Mouse (Mus musculus): ENCODE measurements at regions not wholly inside any gene's neighbourhood (a gene's known extent, or its start where the extent isn't known, plus 50 kb on each side); places are given as distances from the start of the nearest gene placed in this dataset.

DNA sequence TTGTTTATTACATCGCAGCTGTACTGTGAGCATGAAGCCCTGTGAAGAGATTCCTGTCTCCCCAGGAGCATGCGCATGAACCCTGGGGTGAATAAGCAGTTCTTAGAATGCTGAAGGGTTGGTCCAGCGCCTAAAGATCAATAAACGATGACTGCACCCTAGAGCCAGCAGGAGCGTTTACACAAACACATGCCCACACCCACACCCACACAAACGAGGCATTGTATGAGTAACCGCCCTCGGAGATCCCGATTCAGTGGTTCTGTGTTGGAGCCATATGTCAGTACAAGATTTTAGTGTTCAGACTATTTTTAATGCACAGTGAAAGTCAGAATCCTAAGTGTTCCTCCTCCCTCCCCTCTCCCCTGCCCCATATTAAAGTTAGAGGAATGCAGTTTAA, 57.3 kb downstream of the Edn1 start:
- no peak for DNase-seq (ENCODE audit: extremely low spot score, low spot score)
- no peaks in the 10 kb centered on the region for H3K4me1 ChIP-seq
- 90% methylated on average over 9 of the region's 9 CpGs for WGBS
- H3K27me3 ChIP-seq (ENCODE audit: poor library complexity, severe bottlenecking): no peaks in the 10 kb centered on the region
- no peak overlapping the region for H3K27ac ChIP-seq
- H3K9me3 ChIP-seq: no peaks in the 10 kb centered on the region
- H3K36me3 ChIP-seq (replicated peaks): no peaks in the 10 kb centered on the region
- H3K4me3 ChIP-seq: no peak overlapping the region

DNA sequence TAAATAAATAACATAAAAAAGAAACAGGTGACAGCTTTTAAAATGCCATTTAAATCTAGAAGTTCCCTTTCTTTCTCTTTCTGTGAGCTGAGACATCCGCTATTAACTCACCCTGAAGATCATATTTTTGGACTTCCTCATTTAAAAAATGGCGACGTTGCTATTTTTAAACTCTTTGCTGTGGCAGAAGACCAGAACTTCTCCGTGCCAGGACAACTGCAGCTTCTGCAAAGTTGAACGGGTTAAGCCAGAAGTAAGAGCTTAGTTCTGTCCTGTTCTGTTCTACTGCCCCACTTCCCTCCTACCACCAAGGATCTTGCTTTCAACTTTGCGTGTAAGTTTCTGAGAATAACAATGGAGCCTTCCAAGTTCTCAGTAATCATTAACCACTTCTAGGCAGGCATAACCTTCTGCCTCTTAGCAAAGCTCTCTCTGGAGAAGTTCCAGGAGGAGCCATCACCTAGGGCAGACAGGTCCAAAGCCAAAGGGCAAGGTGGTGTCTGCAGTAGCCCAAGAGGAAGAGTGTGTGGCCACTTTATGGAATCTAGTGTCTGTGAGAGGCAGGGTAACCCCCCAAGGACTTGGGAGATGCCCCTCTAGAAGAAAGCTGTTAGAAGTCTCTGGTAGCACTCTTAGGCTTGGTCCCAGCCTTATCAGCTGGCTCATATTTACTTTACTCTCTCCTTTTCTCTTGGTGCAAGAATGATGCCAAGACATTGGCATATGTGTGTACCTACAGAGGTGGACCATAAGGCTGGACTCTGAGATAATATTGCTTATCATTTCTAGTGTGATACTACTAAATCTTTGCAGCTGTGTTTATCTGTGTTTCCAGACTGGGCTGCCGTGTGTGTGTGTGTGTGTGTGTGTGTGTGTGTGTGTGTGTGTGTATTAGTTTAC, 66.6 kb downstream of the Edn1 start:
- DNase-seq (ENCODE audit: extremely low spot score, low spot score): no peak
- no peaks in the 10 kb centered on the region for H3K27me3 ChIP-seq (ENCODE audit: poor library complexity, severe bottlenecking)
- no peak overlapping the region for H3K4me3 ChIP-seq
- H3K27ac ChIP-seq: no peak overlapping the region
- WGBS: 87% methylated on average over 7 of the region's 7 CpGs
- no peaks in the 10 kb centered on the region for H3K36me3 ChIP-seq (replicated peaks)
- H3K4me1 ChIP-seq: no peaks in the 10 kb centered on the region
- H3K9me3 ChIP-seq: no peaks in the 10 kb centered on the region

DNA sequence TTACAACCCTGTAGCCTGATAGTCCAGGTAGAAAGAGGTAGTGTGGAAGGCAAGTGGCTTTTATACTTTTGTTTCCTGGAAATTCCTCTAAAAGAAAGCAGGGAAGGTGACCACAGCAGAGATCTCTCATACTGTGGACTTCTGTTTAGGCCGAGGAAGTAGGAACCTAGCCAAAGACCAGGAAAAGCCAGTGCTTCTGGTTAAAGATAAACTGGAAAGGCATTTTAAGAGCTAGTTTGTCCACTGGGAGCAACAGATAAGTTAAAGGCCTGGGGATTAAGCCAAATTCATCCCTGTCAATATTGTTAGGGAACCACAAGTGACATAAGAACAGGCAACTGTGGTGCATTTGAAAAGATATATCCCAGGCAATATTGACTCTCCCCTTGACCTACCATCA, 68.5 kb downstream of the Edn1 start:
- Histone ChIP-seq H3K27me3 (ENCODE audit: poor library complexity, severe bottlenecking) (no peaks in the 10 kb centered on the region), H3K36me3 (replicated peaks) (no peaks in the 10 kb centered on the region), H3K27ac (no peak overlapping the region), H3K4me3 (no peak overlapping the region), H3K4me1 (no peaks in the 10 kb centered on the region), H3K9me3 (no peaks in the 10 kb centered on the region)
- 86% methylated on average over 1 of the region's 1 CpGs for WGBS
- DNase-seq (ENCODE audit: extremely low spot score, low spot score): no peak

DNA sequence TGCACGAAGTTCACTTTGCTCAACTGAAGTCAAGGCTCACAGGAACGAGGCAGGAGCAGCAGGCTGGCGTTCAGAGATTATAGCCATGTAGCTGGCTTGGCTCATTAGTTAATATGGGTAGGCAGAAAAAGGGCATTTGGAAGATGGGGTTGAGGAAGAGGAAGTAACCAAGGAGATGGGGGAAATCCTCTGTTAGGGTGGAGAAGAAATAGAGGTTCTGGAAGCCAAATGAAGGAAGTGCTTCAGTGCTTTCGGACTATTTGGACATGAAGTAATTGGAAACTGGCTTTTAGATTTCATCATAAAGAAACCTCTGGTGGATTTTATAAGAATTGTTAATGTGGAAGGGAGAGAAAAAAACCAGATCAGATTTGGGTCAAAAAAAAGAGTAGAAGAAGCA, 70.9 kb downstream of the Edn1 start:
- Histone ChIP-seq H3K27me3 (ENCODE audit: poor library complexity, severe bottlenecking) (no peaks in the 10 kb centered on the region), H3K36me3 (replicated peaks) (no peaks in the 10 kb centered on the region), H3K4me3 (no peak overlapping the region), H3K9me3 (no peaks in the 10 kb centered on the region), H3K4me1 (no peaks in the 10 kb centered on the region), H3K27ac (no peak overlapping the region)
- 93% methylated on average over 4 of the region's 4 CpGs for WGBS
- DNase-seq (ENCODE audit: extremely low spot score, low spot score): no peak

DNA sequence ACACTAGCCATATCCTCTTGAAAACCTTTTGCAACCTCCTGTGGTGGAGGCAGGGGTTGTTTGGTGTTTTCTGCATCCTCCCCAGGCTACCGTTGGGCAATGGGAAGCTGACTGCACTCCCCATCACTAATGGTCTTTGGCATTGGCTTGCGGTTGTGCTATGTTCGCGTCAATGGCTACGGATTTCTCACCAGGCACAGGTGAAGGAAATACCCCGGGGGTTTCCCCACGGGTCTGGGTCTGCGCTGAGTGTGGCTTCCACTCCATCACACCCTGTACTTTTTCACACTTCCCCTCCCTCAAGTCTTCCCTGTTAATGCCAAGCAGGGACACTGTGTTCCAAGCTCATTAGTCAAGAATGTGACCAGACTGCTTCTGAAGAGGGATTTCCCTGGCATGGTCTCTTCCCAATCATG, 72.9 kb downstream of the Edn1 start:
- DNase-seq (ENCODE audit: extremely low spot score, low spot score): no peak
- Histone ChIP-seq H3K27me3 (ENCODE audit: poor library complexity, severe bottlenecking) (no peaks in the 10 kb centered on the region), H3K4me1 (no peaks in the 10 kb centered on the region), H3K36me3 (replicated peaks) (no peaks in the 10 kb centered on the region), H3K4me3 (no peak overlapping the region), H3K27ac (no peak overlapping the region), H3K9me3 (no peaks in the 10 kb centered on the region)
- WGBS: 90% methylated on average over 8 of the region's 8 CpGs

DNA sequence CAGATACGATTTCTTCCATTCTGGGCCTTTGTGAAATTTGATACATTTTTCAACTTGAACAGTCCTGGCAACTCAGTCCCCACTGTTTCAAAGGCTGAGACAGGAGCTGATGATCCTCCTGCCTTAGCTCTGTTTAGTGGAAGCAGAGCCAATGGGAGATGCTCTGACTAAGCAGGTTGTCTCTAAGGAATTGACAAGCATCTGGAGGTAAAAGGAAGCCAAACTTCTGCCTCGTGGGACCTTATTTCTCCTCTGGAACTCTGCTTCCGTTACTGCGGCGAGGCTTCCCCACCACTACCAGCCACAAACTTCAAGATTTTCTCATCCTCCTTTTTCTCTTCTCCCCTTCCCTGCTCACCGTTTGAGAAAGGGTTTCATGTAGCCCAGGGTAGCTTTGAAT, 78.4 kb downstream of the Edn1 start:
- WGBS: 79% methylated on average over 6 of the region's 6 CpGs
- H3K27ac ChIP-seq: no peak overlapping the region
- H3K27me3 ChIP-seq (ENCODE audit: poor library complexity, severe bottlenecking): no peaks in the 10 kb centered on the region
- DNase-seq (ENCODE audit: extremely low spot score, low spot score): no peak
- no peaks in the 10 kb centered on the region for H3K36me3 ChIP-seq (replicated peaks)
- no peak overlapping the region for H3K4me3 ChIP-seq
- H3K4me1 ChIP-seq: no peaks in the 10 kb centered on the region
- H3K9me3 ChIP-seq: no peaks in the 10 kb centered on the region

DNA sequence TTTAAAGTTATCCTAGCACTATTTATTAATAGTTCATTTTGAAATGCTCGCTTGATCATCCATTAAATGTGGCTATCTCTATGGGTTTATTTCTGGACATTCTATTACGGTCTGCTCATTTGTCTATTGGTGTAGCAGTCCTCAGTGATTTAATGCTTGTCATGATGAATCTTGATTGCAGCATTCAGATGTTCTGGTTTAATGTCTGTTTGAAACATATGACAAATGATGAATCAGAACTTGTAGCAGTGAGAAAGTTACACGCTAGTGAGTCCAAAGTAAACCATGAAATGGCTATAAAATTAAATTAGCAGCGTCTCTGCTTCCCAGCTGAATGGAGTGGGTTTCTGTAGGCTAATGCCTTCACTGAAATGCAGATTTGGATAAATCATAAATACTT, 81.8 kb downstream of the Edn1 start:
- H3K9me3 ChIP-seq: no peaks in the 10 kb centered on the region
- 94% methylated on average over 4 of the region's 4 CpGs for WGBS
- no peaks in the 10 kb centered on the region for H3K27me3 ChIP-seq (ENCODE audit: poor library complexity, severe bottlenecking)
- H3K4me3 ChIP-seq: no peak overlapping the region
- H3K4me1 ChIP-seq: no peaks in the 10 kb centered on the region
- no peak for DNase-seq (ENCODE audit: extremely low spot score, low spot score)
- H3K36me3 ChIP-seq (replicated peaks): no peaks in the 10 kb centered on the region
- no peak overlapping the region for H3K27ac ChIP-seq

DNA sequence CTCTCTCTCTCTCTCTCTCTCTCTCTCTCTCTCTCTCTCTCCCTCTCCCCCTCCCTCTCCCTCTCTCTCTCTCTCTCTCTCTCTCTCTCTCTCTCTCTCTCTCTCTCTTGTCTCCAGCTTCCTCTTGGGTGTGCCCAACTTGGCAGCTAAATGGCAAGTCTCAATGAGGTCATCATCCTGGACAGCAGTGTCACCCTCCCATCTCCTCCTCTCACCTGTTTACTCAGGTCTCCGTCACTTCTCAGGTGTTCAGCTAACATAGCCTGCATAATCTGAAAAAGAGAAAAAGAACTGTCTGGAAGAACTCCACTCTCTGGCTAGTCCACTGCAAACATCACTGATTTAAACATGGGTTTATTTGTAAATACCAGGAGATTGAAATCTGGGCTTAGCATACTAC, 89.1 kb downstream of the Edn1 start:
- Histone ChIP-seq H3K36me3 (replicated peaks) (no peaks in the 10 kb centered on the region), H3K4me3 (no peak overlapping the region), H3K27me3 (ENCODE audit: poor library complexity, severe bottlenecking) (no peaks in the 10 kb centered on the region), H3K27ac (no peak overlapping the region), H3K9me3 (no peaks in the 10 kb centered on the region), H3K4me1 (no peaks in the 10 kb centered on the region)
- DNase-seq (ENCODE audit: extremely low spot score, low spot score): no peak
- 96% methylated on average over 1 of the region's 1 CpGs for WGBS

DNA sequence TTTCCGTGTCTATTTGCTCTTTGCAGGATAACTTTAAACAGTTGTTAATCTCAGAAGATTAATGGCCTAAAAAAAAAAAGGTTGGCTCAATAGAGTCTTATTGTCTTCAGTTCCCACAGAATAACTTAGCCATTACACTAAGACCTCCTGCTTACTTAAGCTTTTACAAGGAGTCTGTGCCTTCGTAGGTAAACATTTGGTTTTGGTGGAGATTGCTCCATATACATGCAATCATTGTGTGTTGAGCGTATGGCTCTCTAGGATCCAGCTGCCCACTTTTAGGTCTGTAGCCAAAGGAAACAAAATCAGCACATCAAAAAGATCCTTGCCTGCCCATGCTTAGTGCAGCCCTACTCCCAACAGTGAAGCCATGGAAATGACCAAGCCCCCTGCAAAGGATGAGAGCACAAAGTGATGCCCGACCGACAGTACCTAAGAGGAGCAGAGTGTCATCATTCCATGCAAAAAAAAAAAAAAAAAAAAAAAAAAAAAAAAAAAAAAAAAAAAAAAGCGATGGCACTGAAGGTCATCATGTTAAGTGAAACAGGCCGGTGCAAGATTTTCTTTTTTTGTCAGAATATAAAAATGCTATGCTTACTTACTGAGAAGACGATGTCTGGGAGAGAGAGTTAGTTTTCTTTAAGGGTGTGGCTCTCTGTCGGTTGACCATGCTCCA, 90.2 kb downstream of the Edn1 start:
- Histone ChIP-seq H3K4me3 (no peak overlapping the region), H3K27me3 (ENCODE audit: poor library complexity, severe bottlenecking) (no peaks in the 10 kb centered on the region), H3K9me3 (no peaks in the 10 kb centered on the region), H3K4me1 (no peaks in the 10 kb centered on the region), H3K27ac (no peak overlapping the region), H3K36me3 (replicated peaks) (no peaks in the 10 kb centered on the region)
- no peak for DNase-seq (ENCODE audit: extremely low spot score, low spot score)
- 90% methylated on average over 9 of the region's 9 CpGs for WGBS

DNA sequence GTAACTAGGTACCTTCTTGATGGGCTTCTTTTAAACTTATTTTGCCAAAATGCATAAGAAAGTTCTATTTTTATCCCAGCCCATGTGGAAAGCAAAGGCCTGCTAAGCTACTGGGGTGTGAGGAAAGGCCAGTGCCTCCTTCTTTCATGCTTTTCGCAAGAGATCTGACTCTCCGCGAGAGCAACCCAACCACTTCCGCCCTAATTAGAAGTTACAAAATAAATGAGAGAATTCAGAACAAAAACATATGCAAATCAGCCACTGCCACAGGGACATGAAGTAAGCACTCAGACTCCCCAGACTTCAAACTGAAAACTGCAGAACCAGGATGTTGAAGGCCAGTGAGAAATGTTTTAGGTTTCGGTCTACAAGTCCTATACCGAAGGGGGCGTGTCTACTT, 91.4 kb downstream of the Edn1 start:
- Histone ChIP-seq H3K9me3 (no peaks in the 10 kb centered on the region), H3K27ac (no peak overlapping the region), H3K36me3 (replicated peaks) (no peaks in the 10 kb centered on the region), H3K4me3 (no peak overlapping the region), H3K4me1 (no peaks in the 10 kb centered on the region), H3K27me3 (ENCODE audit: poor library complexity, severe bottlenecking) (no peaks in the 10 kb centered on the region)
- WGBS: 95% methylated on average over 7 of the region's 7 CpGs
- no peak for DNase-seq (ENCODE audit: extremely low spot score, low spot score)

DNA sequence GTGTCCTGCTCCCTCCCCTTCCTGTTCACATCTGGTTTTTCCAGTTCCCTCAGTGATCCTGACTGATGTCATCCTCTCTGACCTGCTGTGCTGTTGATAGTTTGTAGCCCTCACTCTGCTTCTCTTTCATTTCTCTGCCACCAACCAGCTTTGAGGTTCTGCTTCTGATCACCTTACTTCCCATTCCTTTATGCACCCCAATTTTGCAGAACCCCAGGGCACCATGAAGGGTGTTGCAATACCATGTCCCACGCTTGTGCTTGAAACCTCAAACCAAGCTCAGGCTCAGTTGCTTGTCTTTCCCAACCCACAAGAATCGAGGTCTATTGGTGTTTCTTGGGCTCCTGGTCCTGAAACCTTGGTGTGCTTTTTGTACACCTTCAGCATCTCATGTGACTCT, 93.3 kb downstream of the Edn1 start:
- Histone ChIP-seq H3K9me3 (no peaks in the 10 kb centered on the region), H3K4me3 (no peak overlapping the region), H3K36me3 (replicated peaks) (no peaks in the 10 kb centered on the region), H3K4me1 (no peaks in the 10 kb centered on the region), H3K27me3 (ENCODE audit: poor library complexity, severe bottlenecking) (no peaks in the 10 kb centered on the region), H3K27ac (no peak overlapping the region)
- no peak for DNase-seq (ENCODE audit: extremely low spot score, low spot score)
- 75% methylated on average over 2 of the region's 2 CpGs for WGBS

DNA sequence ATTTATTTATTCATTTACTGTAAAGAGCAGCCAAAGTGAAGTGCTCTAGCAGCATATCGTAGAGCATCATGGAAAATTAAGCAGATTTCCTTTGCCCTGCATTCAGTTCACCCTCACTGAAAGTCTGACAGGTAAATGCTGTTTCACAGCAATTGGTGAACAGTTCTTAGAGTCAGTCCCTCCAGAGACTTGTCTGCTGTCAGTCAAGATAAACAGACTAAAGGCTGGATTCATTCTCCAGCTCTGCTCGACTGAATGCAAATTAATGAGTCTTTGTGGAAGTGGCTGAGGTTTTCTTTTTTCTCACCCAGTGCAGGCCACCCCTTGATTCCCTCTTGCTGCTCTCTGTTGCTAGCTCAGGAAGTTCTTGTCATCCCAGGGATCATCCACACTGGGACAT, 100.2 kb downstream of the Edn1 start:
- Histone ChIP-seq H3K9me3 (no peaks in the 10 kb centered on the region), H3K36me3 (replicated peaks) (no peaks in the 10 kb centered on the region), H3K27ac (peak overlapping the region; percentile 25; the same call in 1 of the 2 replicates), H3K4me3 (no peak overlapping the region), H3K4me1 (peaks cover 13% of the 10 kb centered on the region), H3K27me3 (ENCODE audit: poor library complexity, severe bottlenecking) (no peaks in the 10 kb centered on the region)
- 40% methylated on average over 2 of the region's 2 CpGs for WGBS
- DNase-seq (ENCODE audit: extremely low spot score, low spot score): no peak

DNA sequence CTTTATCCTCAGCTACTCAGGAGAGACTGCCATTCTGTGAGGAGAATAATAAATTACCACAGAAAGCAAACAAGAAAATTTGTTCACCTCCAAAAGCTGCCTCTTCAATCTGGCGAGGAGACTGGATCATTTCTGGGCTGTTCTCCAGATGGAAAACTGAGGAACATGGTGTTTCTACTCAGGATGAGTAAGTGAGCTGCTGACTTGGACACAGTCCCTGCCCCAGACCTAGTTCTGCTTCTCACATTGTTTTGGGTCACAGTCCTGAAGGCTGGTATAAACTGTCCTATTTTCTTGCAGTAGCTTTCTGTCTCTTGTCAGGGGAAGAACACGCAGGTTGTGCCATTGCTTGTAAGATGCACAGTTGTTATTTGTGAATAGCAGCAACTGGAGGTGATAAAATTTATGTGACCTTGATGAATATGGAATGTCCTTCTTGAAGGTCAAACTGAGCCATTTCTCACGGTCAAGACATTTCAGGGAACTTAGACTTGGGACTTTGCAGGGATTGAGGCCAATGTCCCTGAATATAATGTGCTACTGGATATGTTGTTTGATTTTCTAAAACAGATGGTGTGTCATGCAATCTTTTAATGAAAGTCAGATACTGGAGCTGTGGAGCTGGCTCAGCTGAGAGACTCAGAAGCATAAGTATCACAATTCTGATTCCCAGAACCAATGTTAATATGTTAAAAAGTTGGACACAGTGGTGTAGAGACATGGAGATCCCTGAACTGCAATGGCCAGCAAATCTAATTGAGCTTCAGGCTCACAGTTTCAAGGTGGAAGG, 102.2 kb downstream of the Edn1 start:
- no peak for DNase-seq (ENCODE audit: extremely low spot score, low spot score)
- Histone ChIP-seq H3K36me3 (replicated peaks) (no peaks in the 10 kb centered on the region), H3K27ac (no peak overlapping the region), H3K4me1 (peaks cover 13% of the 10 kb centered on the region), H3K27me3 (ENCODE audit: poor library complexity, severe bottlenecking) (no peaks in the 10 kb centered on the region), H3K9me3 (no peaks in the 10 kb centered on the region), H3K4me3 (no peak overlapping the region)
- WGBS: 90% methylated on average over 3 of the region's 3 CpGs

Data from forebrain, embryonic 10.5 days (tissue).